Mouse (Mus musculus) spleen, adult 2 months (tissue): ENCODE results near the gene Dock10.

Experiments
- CTCF ChIP-seq: fragments of 200-500 bp; IDR thresholded peaks from 2 replicates; pipeline ENCODE4 v1.5.1; 2011; ENCODE audit warnings: mild to moderate bottlenecking, inconsistent platforms; ENCODE audit not compliant: insufficient read depth, insufficient read length, insufficient replicate concordance; ENCODE audit errors: extremely low read depth
- POLR2A ChIP-seq: fragments of 200-500 bp; IDR thresholded peaks from 2 replicates; pipeline ENCODE4 v1.6.1; 2011; ENCODE audit warnings: low read depth, low read length, inconsistent platforms

DNA sequence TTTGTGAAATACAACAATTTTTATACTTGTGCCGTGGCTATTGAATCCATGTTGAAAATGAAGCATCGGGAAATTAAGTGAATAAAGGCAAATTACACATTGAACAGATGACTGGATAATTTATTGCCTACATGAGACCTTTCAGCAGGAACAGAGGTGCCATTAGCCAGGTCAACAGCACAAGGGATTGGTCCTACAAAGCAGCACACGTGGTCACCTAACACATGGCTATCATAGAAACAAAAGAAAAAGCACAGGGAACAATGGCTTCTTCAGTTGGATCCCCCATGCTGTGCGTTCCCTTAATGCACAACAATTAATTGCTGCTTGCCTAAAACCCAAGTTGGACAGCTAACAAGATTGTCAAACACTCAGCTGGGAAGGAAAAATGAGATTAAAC is 133.8 kb downstream of the Dock10 start:
- TF ChIP-seq POLR2A (no peak), CTCF (no peak)
